Mouse (Mus musculus) hematopoietic stem cell, adult 5-6 weeks (primary cell): ENCODE results near the gene Ggta1. TPM values are rescaled to one million over a fixed set of nuclear protein-coding genes. Genes with fewer than 3 reads are reported as not detected.

ENCODE experiments used
- ATAC-seq, 2 experiments: fragments of 125-278 bp in 1 of 2; replicated peaks in 1 of 2; 2 replicates each; pipeline ENCODE4 v1.8.0; 2016 to 2017; ENCODE audit warnings: inconsistent platforms in 2 of 2, mild to moderate bottlenecking in 2 of 2, moderate number of reproducible peaks in 2 of 2, low read depth in 1 of 2, moderate TSS enrichment in 1 of 2; ENCODE audit not compliant: low FRiP score in 2 of 2, poor library complexity in 2 of 2, severe bottlenecking in 2 of 2, insufficient read depth in 1 of 2, low TSS enrichment in 1 of 2
- total RNA-seq: library from RNA; stranded (forward); fragments of 172-1452, 232-1000 nt; gene quantifications from 2 replicates; pipeline ENCODE4 v1.2.3, GENCODE M21; 2017

Gene Ggta1
- total RNA-seq, 1 experiment from 2014 or later, result 65.5 TPM

- no peak for ATAC-seq
These were observed 14.7 kb downstream of the Ggta1 start for GRCm38 (mm10) chr2:35448215-35448913.

- ATAC-seq, result no peak
These were observed 15.6 kb downstream of the Ggta1 start for GRCm38 (mm10) chr2:35447453-35447852.

- no peak for ATAC-seq
These were observed 16.2 kb downstream of the Ggta1 start for GRCm38 (mm10) chr2:35446798-35447197.

DNA sequence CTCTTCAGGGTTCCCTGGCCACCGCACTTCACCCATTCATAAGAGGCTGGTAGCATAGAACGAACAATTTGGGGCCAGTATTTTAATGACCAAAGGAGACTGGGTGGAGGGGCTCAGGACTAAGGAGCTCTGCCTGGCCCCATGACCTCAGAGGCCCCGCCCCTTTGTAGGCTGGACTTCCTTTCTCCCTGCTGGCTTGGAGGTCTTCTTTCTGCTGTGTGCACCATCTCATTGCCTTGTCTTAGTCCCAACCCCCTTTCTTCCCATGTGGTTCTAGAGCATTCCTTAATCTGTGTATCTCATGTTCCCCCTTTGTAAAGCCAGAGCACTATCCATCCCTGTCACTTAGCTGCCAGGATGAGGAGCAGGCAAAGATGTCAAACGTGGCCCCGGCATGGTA lies 16.7 kb downstream of the Ggta1 start:
- no peak for ATAC-seq

- no peak for ATAC-seq
These were observed 17.4 kb downstream of the Ggta1 start for GRCm38 (mm10) chr2:35445610-35446009.

DNA sequence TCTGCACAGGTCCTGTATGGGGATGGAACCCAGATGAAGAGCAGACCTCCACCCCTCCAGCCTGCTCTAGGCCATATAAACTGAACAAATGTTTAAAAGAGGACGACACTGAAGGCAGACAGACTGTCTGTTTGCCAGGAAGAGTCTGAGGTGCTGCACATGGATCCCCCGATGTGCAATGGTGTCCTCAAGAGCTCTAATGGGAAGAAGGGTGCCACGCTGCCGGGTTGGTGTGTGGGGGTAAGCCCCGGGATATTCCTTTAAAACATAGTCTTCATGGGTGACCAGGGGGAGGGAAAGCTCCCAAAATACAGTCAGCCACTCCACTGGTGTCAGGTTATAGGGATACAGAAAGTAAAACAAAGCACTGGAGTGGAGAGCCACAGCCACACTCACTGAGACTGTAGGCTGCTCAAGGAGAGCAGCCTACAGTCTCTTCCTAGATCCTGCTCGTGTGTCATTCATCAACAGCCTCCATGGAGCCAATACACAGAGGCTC lies 18.2 kb downstream of the Ggta1 start:
- no peak for ATAC-seq

GRCm38 (mm10) chr2:35443981-35444763 lies 18.9 kb downstream of the Ggta1 start:
- peak; percentile 20 to 63; a peak in 2 of 4 replicates for ATAC-seq

DNA sequence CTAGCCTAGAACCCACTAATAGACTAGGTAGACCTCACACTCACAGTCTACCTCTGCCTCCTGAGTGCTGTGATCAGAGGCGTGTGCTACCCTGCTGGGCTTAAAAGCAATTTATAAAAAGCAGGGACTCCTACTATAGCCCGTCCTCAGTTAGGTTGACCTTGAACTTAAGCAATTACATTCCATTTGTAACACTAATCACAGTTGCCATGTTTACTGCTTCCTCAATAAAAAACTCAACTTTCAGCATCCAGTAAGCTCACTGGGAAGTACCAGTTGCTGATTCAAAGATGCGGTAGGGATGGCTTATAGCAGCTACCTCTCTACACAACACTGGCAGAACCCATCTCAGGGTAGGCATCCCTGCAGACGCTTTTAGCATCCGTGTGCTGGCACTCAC lies 19.7 kb downstream of the Ggta1 start:
- no peak for ATAC-seq

DNA sequence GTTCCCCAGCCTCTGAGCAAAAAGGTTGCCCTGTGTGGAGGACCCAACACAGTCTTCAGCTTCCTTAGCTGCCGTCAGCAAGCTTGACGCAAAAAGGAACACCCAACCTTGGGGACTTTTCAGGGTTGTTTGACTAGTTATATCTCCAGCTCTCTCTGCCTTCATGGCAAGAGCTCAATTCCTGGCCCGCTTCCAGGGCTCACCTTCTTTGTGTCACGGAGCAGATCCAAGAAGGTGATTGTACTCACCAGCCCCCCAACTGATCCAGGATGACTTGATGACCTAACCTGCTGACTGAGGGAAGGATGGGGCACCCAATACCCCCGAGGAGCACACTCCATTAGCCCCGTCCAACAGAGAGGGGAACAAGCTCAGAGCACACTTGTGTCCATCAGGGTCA lies 21.0 kb downstream of the Ggta1 start:
- ATAC-seq, result peak in 1 of 2 experiments; percentile 12; a peak in 1 of 4 replicates

GRCm38 (mm10) chr2:35441419-35441818 lies 21.6 kb downstream of the Ggta1 start:
- ATAC-seq, result peak in 1 of 2 experiments; percentile 29; a peak in 1 of 4 replicates

- ATAC-seq, result no peak
These were observed 22.6 kb downstream of the Ggta1 start for GRCm38 (mm10) chr2:35440480-35440879.

DNA sequence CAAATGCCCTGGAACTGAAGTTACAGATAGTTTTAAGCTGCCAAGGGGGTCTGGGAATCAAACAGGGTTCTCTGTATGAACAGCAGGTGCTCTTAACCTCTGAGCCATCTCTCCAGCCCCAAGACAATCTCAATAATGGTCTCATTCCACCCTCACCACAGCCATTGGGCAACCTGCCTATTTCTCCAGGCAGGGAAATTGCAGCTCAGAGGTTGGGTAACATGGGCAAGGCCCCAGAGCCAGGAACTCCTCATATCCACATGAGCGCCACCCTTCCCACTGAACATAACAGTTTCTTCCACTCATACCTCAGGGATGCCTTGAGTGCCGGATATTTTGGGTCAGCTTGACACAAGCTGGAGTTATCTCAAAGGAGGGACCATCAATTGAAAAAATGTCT lies 25.2 kb downstream of the Ggta1 start:
- ATAC-seq, result peak in 1 of 2 experiments; percentile 34; a peak in 1 of 4 replicates

DNA sequence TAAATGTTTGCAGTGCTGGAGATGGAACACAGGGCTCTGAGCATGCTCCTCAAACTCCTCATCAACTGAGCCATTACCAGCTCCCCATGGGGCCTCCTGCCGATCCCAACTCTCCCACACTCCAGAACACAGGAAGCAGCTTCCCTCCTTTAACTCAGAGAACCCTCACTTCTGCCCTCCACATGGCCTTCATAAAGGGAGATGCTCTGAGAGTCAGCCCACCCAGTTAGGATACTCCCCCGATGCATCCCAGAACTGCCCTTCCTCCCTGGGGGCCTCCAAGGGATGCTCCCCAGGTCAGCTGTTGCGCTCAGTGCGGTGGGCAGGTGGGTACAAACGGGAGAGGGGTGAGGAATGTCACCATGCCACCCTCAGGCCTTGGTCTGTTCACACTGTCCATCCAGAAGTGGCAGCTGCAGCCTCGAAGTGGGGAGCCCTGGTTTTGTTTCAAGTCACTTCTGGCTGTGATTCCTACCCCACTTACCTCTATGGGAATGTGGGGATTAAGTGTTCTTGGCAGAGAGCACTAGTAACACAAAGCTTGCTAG lies 28.4 kb downstream of the Ggta1 start:
- ATAC-seq, result no peak

DNA sequence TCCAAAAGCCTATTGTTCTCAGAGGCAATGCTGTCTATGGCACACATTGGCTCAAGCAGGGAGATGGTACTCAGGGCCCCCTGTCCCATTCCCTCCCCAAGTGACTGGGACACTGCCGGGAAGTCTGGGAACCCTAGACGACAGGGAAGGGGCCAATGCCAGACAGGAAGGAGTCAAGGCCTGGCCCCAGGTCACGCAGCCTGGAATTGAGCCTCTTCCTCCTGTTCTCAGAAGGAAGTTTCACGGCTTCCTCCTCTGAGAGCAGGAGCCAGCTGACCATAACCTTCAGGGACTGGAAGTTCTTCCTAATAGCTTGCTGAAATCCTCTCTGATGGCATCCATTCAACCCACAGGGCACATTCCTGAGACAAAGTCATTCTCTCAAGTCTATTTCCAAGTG lies 29.6 kb downstream of the Ggta1 start:
- no peak for ATAC-seq

GRCm38 (mm10) chr2:35432472-35432871 lies 30.6 kb downstream of the Ggta1 start:
- no peak for ATAC-seq

DNA sequence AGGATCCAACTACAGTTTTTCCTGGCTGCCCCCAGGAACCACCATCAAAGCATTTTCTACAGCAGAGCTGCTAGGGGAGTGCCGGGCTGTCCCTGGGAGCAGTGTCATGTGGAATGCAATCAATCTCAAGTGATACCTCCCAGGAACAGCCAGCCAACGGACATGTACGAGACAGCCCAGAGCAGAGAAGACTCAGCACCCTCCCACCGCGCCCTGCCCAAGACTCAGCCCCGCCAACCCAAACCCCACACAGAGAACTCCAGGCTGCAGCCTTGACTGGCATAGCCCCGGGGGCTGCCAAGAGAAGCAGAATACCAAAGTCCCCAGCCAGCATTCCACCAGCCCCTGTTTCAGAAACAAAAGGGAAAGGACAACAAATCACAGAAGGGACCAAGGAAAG lies 31.0 kb downstream of the Ggta1 start:
- no peak for ATAC-seq

DNA sequence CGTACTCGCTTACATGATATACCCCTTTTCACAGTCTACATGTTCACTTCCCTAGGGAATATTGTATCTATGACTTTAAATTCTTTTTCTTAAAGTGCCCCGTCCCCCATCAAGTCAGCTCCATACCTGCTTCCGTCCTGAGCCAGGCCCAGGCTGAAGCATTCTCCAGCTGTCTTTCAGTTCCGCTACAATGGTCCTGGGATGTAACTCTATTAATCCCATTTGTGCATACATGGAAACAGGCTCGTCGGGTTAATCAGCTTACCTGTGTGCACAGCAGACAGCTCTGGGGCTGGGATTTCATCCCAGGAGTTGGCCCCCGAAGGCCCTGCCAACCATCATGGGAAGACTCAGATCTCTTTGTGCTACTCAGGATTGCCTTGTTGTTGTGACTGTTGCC lies 32.2 kb downstream of the Ggta1 start:
- no peak for ATAC-seq

DNA sequence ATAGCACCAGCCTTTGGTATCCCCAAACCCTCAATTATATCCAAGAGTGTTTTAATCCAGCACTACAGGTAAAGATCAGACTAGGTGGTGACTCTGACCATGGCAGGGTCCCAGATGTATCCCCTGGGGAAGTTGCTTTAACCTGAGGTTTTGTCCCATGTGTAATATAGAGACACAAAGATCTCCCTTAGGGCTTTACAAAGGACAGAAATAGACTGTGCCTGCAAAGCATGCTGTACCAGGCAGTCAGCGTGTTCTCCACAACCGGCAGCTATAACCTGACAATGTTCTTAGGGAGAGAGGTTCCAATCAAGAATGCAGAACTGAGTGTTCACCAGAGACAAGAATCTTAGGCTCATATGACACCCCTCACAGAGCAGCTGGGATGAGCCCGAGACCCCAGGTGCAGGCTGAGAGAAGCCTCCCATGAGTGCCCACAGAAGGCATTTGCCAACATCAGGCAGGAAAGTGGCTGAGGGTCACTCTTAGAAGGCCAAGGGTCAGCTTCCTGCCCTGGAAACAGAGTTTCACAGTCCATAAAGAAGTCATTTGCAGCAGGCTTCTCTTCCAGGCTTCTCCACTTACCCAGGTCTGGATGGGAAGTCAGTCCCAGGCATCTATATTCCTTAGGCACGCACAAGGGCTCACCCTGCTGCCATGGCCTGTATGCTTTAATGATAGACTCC lies 34.3 kb downstream of the Ggta1 start:
- ATAC-seq, result no peak
